Mouse (Mus musculus) liver, adult 2 months (tissue): ENCODE measurements around the gene Psen2.

Experiments used
- CTCF ChIP-seq: fragments of 200-500 bp; IDR thresholded peaks from 2 replicates; pipeline ENCODE4 v1.5.1; 2011; ENCODE audit warnings: low read depth, low read length, control low read depth
- POLR2A ChIP-seq: fragments of 200-500 bp; IDR thresholded peaks from 2 replicates; pipeline ENCODE4 v1.6.1; 2011; ENCODE audit warnings: low read length, control low read depth; ENCODE audit not compliant: insufficient read depth; ENCODE audit errors: extremely low read depth

- no peak for TF ChIP-seq POLR2A
- TF ChIP-seq CTCF: no peak
Measured at GRCm38 (mm10) chr1:180178340-180178739, 84.9 kb downstream of the Psen2 start.
